Mouse (Mus musculus) limb, embryonic 10.5 days (tissue): ENCODE data around the gene Dcps. TPM values are rescaled to one million over a fixed set of nuclear protein-coding genes. Genes with fewer than 3 reads are reported as not detected.

ENCODE experiments used
- DNase-seq: peaks from one replicate; pipeline ENCODE4 v3.0.0-alpha.2; 2017; ENCODE audit warnings: low spot score
- H3K27ac ChIP-seq: fragments of 300-500 bp; sonication (generic); 2 replicates; pipeline ENCODE4 v1.5.1; 2016; ENCODE audit warnings: mild to moderate bottlenecking
- H3K27me3 ChIP-seq: fragments of 300-500 bp; sonication (generic); 2 replicates; pipeline ENCODE4 v1.6.1; 2016; ENCODE audit warnings: low read depth, mild to moderate bottlenecking; ENCODE audit not compliant: poor library complexity, severe bottlenecking
- H3K36me3 ChIP-seq: fragments of 300-500 bp; sonication (generic); 2 replicates; pipeline ENCODE4 v1.6.1; 2016; ENCODE audit warnings: mild to moderate bottlenecking, moderate library complexity
- H3K4me1 ChIP-seq: fragments of 300-500 bp; sonication (generic); 2 replicates; pipeline ENCODE4 v1.6.1; 2016
- H3K4me3 ChIP-seq: fragments of 300-500 bp; sonication (generic); 2 replicates; pipeline ENCODE4 v1.5.1; 2016; ENCODE audit warnings: mild to moderate bottlenecking, moderate library complexity
- H3K9me3 ChIP-seq: fragments of 300-500 bp; sonication (generic); replicated peaks from 2 replicates; pipeline ENCODE4 v1.6.1; 2016; ENCODE audit warnings: mild to moderate bottlenecking
- WGBS: fragments of 180-500 bp; shearing (Covaris S2); methylation state at CpG from one replicate; pipeline ENCODE4 v1.1.7; 2016; 5-methylcytosine and 5-hydroxymethylcytosine counted together
- polyA plus RNA-seq: library from polyadenylated mRNA; unstranded; fragments of >200 nt; fragmentation: Nextera tagmentation; extraction: Ambion mirVana; gene quantifications from 2 replicates; pipeline ENCODE4 v1.2.1, GENCODE M21; 2016

Gene Dcps
- polyA plus RNA-seq, 1 experiment from 2014 or later = 86.0 TPM

GRCm38 (mm10) chr9:35145118-35145517 is 30.7 kb downstream of the Dcps start:
- Histone ChIP-seq H3K36me3 (0 out of 2 replicates have a peak, but pooled peaks cover 6% of the 10 kb centered on the region), H3K4me1 (peaks cover 8% of the 10 kb centered on the region), H3K27me3 (no peaks in the 10 kb centered on the region), H3K4me3 (no peak overlapping the region), H3K27ac (no peak overlapping the region), H3K9me3 (no peaks in the 10 kb centered on the region)
- no peak for DNase-seq
- 86% methylated on average over 9 of the region's 9 CpGs for WGBS

GRCm38 (mm10) chr9:35142221-35142620 is 33.6 kb downstream of the Dcps start:
- no peak overlapping the region for H3K27ac ChIP-seq
- 89% methylated on average over 2 of the region's 2 CpGs for WGBS
- H3K9me3 ChIP-seq = no peaks in the 10 kb centered on the region
- no peaks in the 10 kb centered on the region for H3K27me3 ChIP-seq
- DNase-seq = no peak
- 0 out of 2 replicates have a peak, but pooled peaks cover 6% of the 10 kb centered on the region for H3K36me3 ChIP-seq
- no peak overlapping the region for H3K4me3 ChIP-seq
- peaks cover 16% of the 10 kb centered on the region for H3K4me1 ChIP-seq

- Histone ChIP-seq H3K4me1 (peaks cover 13% of the 10 kb centered on the region), H3K9me3 (no peaks in the 10 kb centered on the region), H3K27ac (peak overlapping the region; percentile 36; the same call in 1 of the 2 replicates), H3K4me3 (no peak overlapping the region), H3K27me3 (no peaks in the 10 kb centered on the region), H3K36me3 (peaks cover 10% of the 10 kb centered on the region; the same call in 1 of the 2 replicates)
- no peak for DNase-seq
- WGBS = 73% methylated on average over 5 of the region's 5 CpGs
These were observed 36.6 kb downstream of the Dcps start for GRCm38 (mm10) chr9:35139231-35139744.

- H3K9me3 ChIP-seq = no peaks in the 10 kb centered on the region
- H3K4me1 ChIP-seq = peaks cover 13% of the 10 kb centered on the region
- H3K4me3 ChIP-seq = no peak overlapping the region
- peak overlapping the region; percentile 12; the same call in 1 of the 2 replicates for H3K27ac ChIP-seq
- H3K27me3 ChIP-seq = no peaks in the 10 kb centered on the region
- WGBS = 71% methylated on average over 7 of the region's 7 CpGs
- peaks cover 7% of the 10 kb centered on the region; the same call in 1 of the 2 replicates for H3K36me3 ChIP-seq
- DNase-seq = no peak
These were observed 37.8 kb downstream of the Dcps start for GRCm38 (mm10) chr9:35138029-35138428.

- WGBS = 83% methylated on average over 6 of the region's 6 CpGs
- peaks cover 12% of the 10 kb centered on the region for H3K4me1 ChIP-seq
- peaks cover 7% of the 10 kb centered on the region; the same call in 1 of the 2 replicates for H3K36me3 ChIP-seq
- H3K27ac ChIP-seq = no peak overlapping the region
- H3K9me3 ChIP-seq = no peaks in the 10 kb centered on the region
- no peak overlapping the region for H3K4me3 ChIP-seq
- H3K27me3 ChIP-seq = no peaks in the 10 kb centered on the region
- no peak for DNase-seq
These were observed 40.3 kb downstream of the Dcps start for GRCm38 (mm10) chr9:35135575-35135974.

- no peak for DNase-seq
- H3K36me3 ChIP-seq = peaks cover 39% of the 10 kb centered on the region
These were observed 44.0 kb downstream of the Dcps start for GRCm38 (mm10) chr9:35131637-35132397.

GRCm38 (mm10) chr9:35128995-35129418 is 46.9 kb downstream of the Dcps start:
- Histone ChIP-seq H3K27ac (no peak overlapping the region), H3K4me1 (no peaks in the 10 kb centered on the region), H3K9me3 (no peaks in the 10 kb centered on the region), H3K4me3 (no peak overlapping the region), H3K27me3 (no peaks in the 10 kb centered on the region), H3K36me3 (peaks cover 58% of the 10 kb centered on the region)
- 95% methylated on average over 9 of the region's 9 CpGs for WGBS
- DNase-seq = no peak

More at GRCm38 (mm10) chr9:35131637-35132397, 44.0 kb downstream of the Dcps start:
- no peaks in the 10 kb centered on the region for H3K27me3 ChIP-seq
- H3K27ac ChIP-seq = no peak overlapping the region
- H3K4me3 ChIP-seq = no peak overlapping the region
- WGBS = 89% methylated on average over 16 of the region's 16 CpGs
- H3K9me3 ChIP-seq = no peaks in the 10 kb centered on the region
- H3K4me1 ChIP-seq = no peaks in the 10 kb centered on the region

- Histone ChIP-seq H3K9me3 (no peaks in the 10 kb centered on the region), H3K27ac (no peak overlapping the region), H3K27me3 (no peaks in the 10 kb centered on the region), H3K36me3 (peaks cover 60% of the 10 kb centered on the region), H3K4me1 (no peaks in the 10 kb centered on the region), H3K4me3 (no peak overlapping the region)
- WGBS = 98% methylated on average over 3 of the region's 3 CpGs
- no peak for DNase-seq
These were observed 47.3 kb downstream of the Dcps start for GRCm38 (mm10) chr9:35128564-35128963.

- no peak for DNase-seq
- Histone ChIP-seq H3K27ac (no peak overlapping the region), H3K9me3 (no peaks in the 10 kb centered on the region), H3K4me3 (no peak overlapping the region), H3K4me1 (no peaks in the 10 kb centered on the region; the same call in 1 of the 2 replicates), H3K27me3 (no peaks in the 10 kb centered on the region), H3K36me3 (peaks cover 70% of the 10 kb centered on the region)
- 92% methylated on average over 5 of the region's 5 CpGs for WGBS
These were observed 48.3 kb downstream of the Dcps start for GRCm38 (mm10) chr9:35127561-35127960.

GRCm38 (mm10) chr9:35127147-35127546 is 48.7 kb downstream of the Dcps start:
- Histone ChIP-seq H3K27ac (no peak overlapping the region), H3K4me1 (no peaks in the 10 kb centered on the region; the same call in 1 of the 2 replicates), H3K4me3 (no peak overlapping the region), H3K9me3 (no peaks in the 10 kb centered on the region), H3K36me3 (peaks cover 74% of the 10 kb centered on the region), H3K27me3 (no peaks in the 10 kb centered on the region)
- DNase-seq = no peak
- 86% methylated on average over 6 of the region's 6 CpGs for WGBS

GRCm38 (mm10) chr9:35124678-35124955 is 51.2 kb downstream of the Dcps start:
- DNase-seq = no peak
- Histone ChIP-seq H3K4me3 (no peak overlapping the region), H3K36me3 (peaks cover 85% of the 10 kb centered on the region), H3K9me3 (no peaks in the 10 kb centered on the region), H3K27me3 (no peaks in the 10 kb centered on the region), H3K4me1 (no peaks in the 10 kb centered on the region; the same call in 1 of the 2 replicates), H3K27ac (no peak overlapping the region)
- 95% methylated on average over 8 of the region's 8 CpGs for WGBS

- no peak overlapping the region for H3K4me3 ChIP-seq
- DNase-seq = no peak
- H3K27ac ChIP-seq = no peak overlapping the region
- H3K9me3 ChIP-seq = no peaks in the 10 kb centered on the region
- H3K27me3 ChIP-seq = no peaks in the 10 kb centered on the region
- peaks cover 80% of the 10 kb centered on the region for H3K36me3 ChIP-seq
- no peaks in the 10 kb centered on the region; the same call in 1 of the 2 replicates for H3K4me1 ChIP-seq
- 86% methylated on average over 11 of the region's 11 CpGs for WGBS
These were observed 51.8 kb downstream of the Dcps start for GRCm38 (mm10) chr9:35123804-35124677.

- Histone ChIP-seq H3K4me1 (no peaks in the 10 kb centered on the region; the same call in 1 of the 2 replicates), H3K9me3 (no peaks in the 10 kb centered on the region), H3K27me3 (no peaks in the 10 kb centered on the region), H3K36me3 (peaks cover 75% of the 10 kb centered on the region), H3K27ac (no peak overlapping the region), H3K4me3 (no peak overlapping the region)
- no peak for DNase-seq
- WGBS = 84% methylated on average over 2 of the region's 2 CpGs
These were observed 52.4 kb downstream of the Dcps start for GRCm38 (mm10) chr9:35123456-35123803.
